Mouse (Mus musculus): Measurements from ENCODE around the gene Setd3.

GRCm38 (mm10) chr12:108212476-108212875 lies 33.4 kb upstream of the Setd3 start:
- TF ChIP-seq POLR2A (IDR thresholded peaks at IDR 0.05; ENCODE audit: low read depth, low read length) (no peak), CTCF (IDR thresholded peaks at IDR 0.05; ENCODE audit: borderline replicate concordance, insufficient read depth, low read length) (no peak)
